Mouse (Mus musculus) heart, embryonic 13.5 days (tissue): ENCODE data around the gene Serpina3n. TPM values are rescaled to one million over a fixed set of nuclear protein-coding genes. Genes with fewer than 3 reads are reported as not detected.

Experiments used
- polyA plus RNA-seq: library from polyadenylated mRNA; unstranded; fragments of >200 nt; fragmentation: Nextera tagmentation; extraction: Ambion mirVana; gene quantifications from 2 replicates; pipeline ENCODE4 v1.2.1, GENCODE M21; 2015

The Serpina3n gene
- polyA plus RNA-seq, 1 experiment from 2014 or later = 0.64 TPM

Other genes starting within 250 kb of the Serpina3n start
- 0.06 TPM in 1 of 2 replicates, not detected in the other for gene Serpina3f, start 192.2 kb upstream of the Serpina3n start, polyA plus RNA-seq
- 2.7 and 2.8 TPM in 2 replicates for gene Serpina3g, start 170.5 kb upstream of the Serpina3n start, polyA plus RNA-seq
- 0.12 and 0.22 TPM in 2 replicates for gene Serpina3i, start 143.6 kb upstream of the Serpina3n start, polyA plus RNA-seq
- not detected in 2 replicates for gene Serpina3j, start 92.2 kb upstream of the Serpina3n start, polyA plus RNA-seq
- not detected in 2 replicates for gene Serpina3k, start 68.2 kb upstream of the Serpina3n start, polyA plus RNA-seq
- not detected in 2 replicates for gene Serpina3m, start 68.2 kb upstream of the Serpina3n start, polyA plus RNA-seq
- 0.27 and 0.56 TPM in 2 replicates for gene Gsc, start 66.6 kb downstream of the Serpina3n start, polyA plus RNA-seq